Mouse (Mus musculus) ES-Bruce4 (cell line): ENCODE results near the gene Gli2. TPM values are rescaled to one million over a fixed set of nuclear protein-coding genes. Genes with fewer than 3 reads are reported as not detected.

Experiments used
- H3K27ac ChIP-seq: 2 replicates; pipeline ENCODE4 v1.5.1; 2012; ENCODE audit warnings: low read length, inconsistent platforms; ENCODE audit not compliant: insufficient read depth
- H3K27me3 ChIP-seq: 2 replicates; pipeline ENCODE4 v1.6.1; 2012; ENCODE audit warnings: mild to moderate bottlenecking, low read length, inconsistent platforms; ENCODE audit not compliant: control insufficient read depth, poor library complexity, insufficient read depth, severe bottlenecking
- H3K36me3 ChIP-seq: 2 replicates; pipeline ENCODE4 v1.6.1; 2012; ENCODE audit warnings: inconsistent platforms, mild to moderate bottlenecking, low read length, moderate library complexity; ENCODE audit not compliant: control insufficient read depth, poor library complexity, insufficient read depth, severe bottlenecking
- H3K4me1 ChIP-seq: one replicate; pipeline ENCODE4 v1.8.1; 2011; ENCODE audit warnings: low read length; ENCODE audit not compliant: control insufficient read depth, insufficient read depth
- H3K4me3 ChIP-seq: 2 replicates; pipeline ENCODE4 v1.5.1; 2011; ENCODE audit warnings: low read depth, mild to moderate bottlenecking, low read length
- H3K9ac ChIP-seq: 2 replicates; pipeline ENCODE4 v1.6.1; 2012; ENCODE audit warnings: low read depth, mild to moderate bottlenecking, inconsistent platforms; ENCODE audit not compliant: poor library complexity, severe bottlenecking
- H3K9me3 ChIP-seq: replicated peaks from 2 replicates; pipeline ENCODE4 v1.6.1; 2012; ENCODE audit warnings: mild to moderate bottlenecking, low read length, inconsistent platforms; ENCODE audit not compliant: control insufficient read depth, poor library complexity, insufficient read depth, severe bottlenecking
- CTCF ChIP-seq: IDR thresholded peaks from one replicate; pipeline ENCODE4 v1.8.1; 2011; ENCODE audit warnings: low read depth, low read length
- EP300 ChIP-seq: IDR thresholded peaks from 2 replicates; pipeline ENCODE4 v1.6.1; 2011; ENCODE audit warnings: low read depth, low read length; ENCODE audit not compliant: insufficient read depth
- POLR2A ChIP-seq: IDR thresholded peaks from one replicate; pipeline ENCODE4 v1.8.1; 2011; ENCODE audit warnings: low read length; ENCODE audit not compliant: insufficient read depth
- polyA plus RNA-seq: library from polyadenylated mRNA; stranded (reverse); fragments of >200 nt; gene quantifications from 2 replicates; pipeline ENCODE4 v1.2.4, GENCODE M21; 2011; ENCODE audit warnings: low read depth; ENCODE audit not compliant: missing spikeins, insufficient read depth, insufficient read length

Gene Gli2
- polyA plus RNA-seq, 1 experiment, result 10.9 TPM

- Histone ChIP-seq H3K36me3 (no peaks in the 10 kb centered on the region), H3K27ac (no peak overlapping the region)
Observed at GRCm38 (mm10) chr1:118890125-118890875, 163.1 kb downstream of the Gli2 start.

GRCm38 (mm10) chr1:118880781-118881247 lies 172.6 kb downstream of the Gli2 start:
- H3K27ac ChIP-seq, result no peak overlapping the region
- H3K9ac ChIP-seq, result no peak overlapping the region
- no peaks in the 10 kb centered on the region for H3K36me3 ChIP-seq
- no peaks in the 10 kb centered on the region for H3K27me3 ChIP-seq
- no peaks in the 10 kb centered on the region for H3K4me1 ChIP-seq
- H3K9me3 ChIP-seq, result no peaks in the 10 kb centered on the region
- TF ChIP-seq CTCF, result no peak
- TF ChIP-seq POLR2A, result no peak
- TF ChIP-seq EP300, result no peak
- H3K4me3 ChIP-seq, result no peak overlapping the region

More at GRCm38 (mm10) chr1:118890125-118890875, 163.1 kb downstream of the Gli2 start:
- TF ChIP-seq EP300 (no peak), CTCF (no peak), POLR2A (no peak)
- Histone ChIP-seq H3K27me3 (no peaks in the 10 kb centered on the region), H3K9ac (no peak overlapping the region), H3K4me1 (no peaks in the 10 kb centered on the region), H3K9me3 (0 out of 2 replicates have a peak, but pooled peaks cover 2% of the 10 kb centered on the region), H3K4me3 (no peak overlapping the region)

GRCm38 (mm10) chr1:118878291-118878690 lies 175.1 kb downstream of the Gli2 start:
- H3K4me1 ChIP-seq, result peaks cover 6% of the 10 kb centered on the region
- no peak overlapping the region for H3K27ac ChIP-seq
- no peak overlapping the region for H3K4me3 ChIP-seq
- no peaks in the 10 kb centered on the region for H3K36me3 ChIP-seq
- no peak for TF ChIP-seq EP300
- TF ChIP-seq CTCF, result no peak
- no peak for TF ChIP-seq POLR2A
- H3K9me3 ChIP-seq, result no peaks in the 10 kb centered on the region
- no peak overlapping the region for H3K9ac ChIP-seq
- no peaks in the 10 kb centered on the region for H3K27me3 ChIP-seq

DNA sequence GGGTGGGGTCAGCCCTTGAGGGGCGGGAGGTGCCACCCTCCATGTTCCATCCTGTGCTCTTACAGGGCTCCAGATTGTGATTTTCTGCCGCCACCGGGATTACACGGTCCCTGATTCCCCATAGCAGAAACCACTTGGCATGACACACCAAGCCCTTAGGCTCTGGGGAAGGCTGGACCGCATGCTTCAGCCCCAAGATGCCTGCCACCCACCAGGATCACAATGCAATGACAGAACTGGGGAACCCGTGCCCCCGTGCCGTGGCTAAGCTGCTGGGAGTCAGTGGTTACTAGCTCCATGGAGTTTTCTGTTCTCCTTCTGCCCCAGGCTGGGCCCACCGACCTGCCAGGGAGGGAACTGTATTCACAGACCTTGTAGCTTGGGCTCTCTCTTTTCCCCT lies 178.2 kb downstream of the Gli2 start:
- H3K27me3 ChIP-seq, result no peaks in the 10 kb centered on the region
- no peaks in the 10 kb centered on the region for H3K36me3 ChIP-seq
- no peak overlapping the region for H3K4me3 ChIP-seq
- no peak overlapping the region for H3K27ac ChIP-seq
- H3K4me1 ChIP-seq, result peaks cover 6% of the 10 kb centered on the region
- no peak overlapping the region for H3K9ac ChIP-seq
- TF ChIP-seq CTCF (no peak), EP300 (no peak), POLR2A (no peak)
- no peaks in the 10 kb centered on the region for H3K9me3 ChIP-seq

DNA sequence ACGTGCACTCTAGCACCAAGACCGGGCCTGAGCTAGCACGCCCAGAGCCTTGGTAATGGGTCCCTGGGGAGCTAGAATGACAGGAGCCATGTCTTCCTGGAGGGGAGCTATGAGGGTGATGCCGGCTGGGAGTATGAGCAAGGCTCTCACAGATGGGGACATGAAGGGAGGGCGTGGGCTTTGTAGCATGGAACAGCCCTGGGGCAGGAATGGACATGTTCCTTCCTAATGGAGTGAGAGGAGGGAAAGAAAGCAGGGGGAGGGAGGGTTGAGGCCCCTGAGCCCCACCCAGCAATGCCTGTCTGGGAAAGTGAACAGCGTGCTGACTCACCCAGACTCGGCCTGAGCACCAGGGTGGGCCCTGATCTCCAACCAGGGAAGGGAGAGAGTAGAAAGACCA lies 179.9 kb downstream of the Gli2 start:
- Histone ChIP-seq H3K9ac (no peak overlapping the region), H3K36me3 (no peaks in the 10 kb centered on the region), H3K4me3 (no peak overlapping the region), H3K27ac (no peak overlapping the region), H3K9me3 (no peaks in the 10 kb centered on the region), H3K27me3 (no peaks in the 10 kb centered on the region), H3K4me1 (peaks cover 6% of the 10 kb centered on the region)
- TF ChIP-seq EP300, result no peak

DNA sequence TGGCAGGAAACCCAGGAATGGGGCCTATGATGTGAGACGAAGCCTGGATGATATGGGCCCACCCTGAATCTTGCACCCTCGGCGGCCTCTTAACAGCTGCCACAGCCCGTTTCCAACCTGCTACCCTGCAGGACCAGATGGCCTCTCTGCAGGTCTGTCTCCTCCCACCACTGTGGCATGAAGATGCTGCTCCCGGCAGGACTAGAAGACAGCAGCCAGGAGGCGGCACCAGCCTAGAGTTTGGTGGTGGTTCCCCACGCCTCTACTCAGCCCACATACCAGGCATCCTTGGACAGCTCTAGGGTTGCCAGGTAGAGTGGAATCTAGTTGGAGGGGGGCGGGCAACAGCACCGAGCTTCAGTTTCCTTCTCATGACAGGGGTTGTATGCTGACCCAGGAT lies 188.7 kb downstream of the Gli2 start:
- H3K27ac ChIP-seq, result no peak overlapping the region
- TF ChIP-seq EP300 (no peak), POLR2A (no peak), CTCF (no peak)
- H3K4me3 ChIP-seq, result no peak overlapping the region
- no peaks in the 10 kb centered on the region for H3K4me1 ChIP-seq
- H3K27me3 ChIP-seq, result no peaks in the 10 kb centered on the region
- H3K9me3 ChIP-seq, result no peaks in the 10 kb centered on the region
- H3K36me3 ChIP-seq, result no peaks in the 10 kb centered on the region
- H3K9ac ChIP-seq, result no peak overlapping the region
